Mouse (Mus musculus) erythroblast, adult 5-6 weeks (primary cell): ENCODE measurements around the gene Slc16a10. TPM values are rescaled to one million over a fixed set of nuclear protein-coding genes. Genes with fewer than 3 reads are reported as not detected.
A peak's percentile ranks its signal among the peaks of the same experiment; 100 is the strongest.

Experiments
- ATAC-seq: replicated peaks from 2 replicates; pipeline ENCODE4 v1.8.0; 2016; ENCODE audit warnings: moderate number of reproducible peaks, mild to moderate bottlenecking, moderate TSS enrichment, inconsistent platforms; ENCODE audit not compliant: poor library complexity, low FRiP score, severe bottlenecking
- total RNA-seq, 2 experiments: library from RNA; stranded (forward) in 1 of 2; stranded (reverse) in 1 of 2; fragments of 150-400 nt in 1 of 2; fragments of 200-764, 138-1000 nt in 1 of 2; gene quantifications; 2 replicates each; pipeline versions ENCODE4 v1.2.3 to v1.2.4; 2015 to 2017; ENCODE audit warnings: low replicate concordance in 2 of 2

The Slc16a10 gene
- total RNA-seq, 2 experiments from 2014 or later = 459 to 461 TPM

GRCm38 (mm10) chr10:40079256-40079655 is 62.8 kb downstream of the Slc16a10 start:
- ATAC-seq = no peak

GRCm38 (mm10) chr10:40077960-40078353 is 64.1 kb downstream of the Slc16a10 start:
- ATAC-seq = no peak

- no peak for ATAC-seq
Observed at GRCm38 (mm10) chr10:40077346-40077959, 64.6 kb downstream of the Slc16a10 start.

GRCm38 (mm10) chr10:40073608-40074007 is 68.5 kb downstream of the Slc16a10 start:
- ATAC-seq = 0 out of 2 replicates have a peak, but pooled peaks have one; percentile 29

- ATAC-seq = no peak
Observed at GRCm38 (mm10) chr10:40070684-40071083, 71.4 kb downstream of the Slc16a10 start.

GRCm38 (mm10) chr10:40069270-40069669 is 72.8 kb downstream of the Slc16a10 start:
- no peak for ATAC-seq

GRCm38 (mm10) chr10:40068595-40068994 is 73.5 kb downstream of the Slc16a10 start:
- ATAC-seq = no peak

GRCm38 (mm10) chr10:40067529-40067928 is 74.5 kb downstream of the Slc16a10 start:
- ATAC-seq = no peak

GRCm38 (mm10) chr10:40067071-40067470 is 75.0 kb downstream of the Slc16a10 start:
- ATAC-seq = no peak

- no peak for ATAC-seq
Observed at GRCm38 (mm10) chr10:40065357-40065756, 76.7 kb downstream of the Slc16a10 start.

- no peak for ATAC-seq
Observed at GRCm38 (mm10) chr10:40063291-40063890, 78.7 kb downstream of the Slc16a10 start.

GRCm38 (mm10) chr10:40062812-40063211 is 79.2 kb downstream of the Slc16a10 start:
- no peak for ATAC-seq

- no peak for ATAC-seq
Observed at GRCm38 (mm10) chr10:40061926-40062325, 80.1 kb downstream of the Slc16a10 start.

- no peak for ATAC-seq
Observed at GRCm38 (mm10) chr10:40058786-40059120, 83.3 kb downstream of the Slc16a10 start.

GRCm38 (mm10) chr10:40058062-40058785 is 83.8 kb downstream of the Slc16a10 start:
- no peak for ATAC-seq

GRCm38 (mm10) chr10:40057615-40058014 is 84.4 kb downstream of the Slc16a10 start:
- no peak for ATAC-seq

GRCm38 (mm10) chr10:40054455-40054854 is 87.6 kb downstream of the Slc16a10 start:
- ATAC-seq = no peak

- ATAC-seq = no peak
Observed at GRCm38 (mm10) chr10:40053896-40054295, 88.2 kb downstream of the Slc16a10 start.

GRCm38 (mm10) chr10:40053257-40053895 is 88.7 kb downstream of the Slc16a10 start:
- no peak; the same call in 1 of the 2 replicates for ATAC-seq

GRCm38 (mm10) chr10:40051997-40052396 is 90.1 kb downstream of the Slc16a10 start:
- ATAC-seq = no peak

- no peak for ATAC-seq
Observed at GRCm38 (mm10) chr10:40050763-40051162, 91.3 kb downstream of the Slc16a10 start.
